Mouse (Mus musculus) heart, embryonic 14.5 days (tissue): ENCODE results near the gene Cbx5. TPM values are rescaled to one million over a fixed set of nuclear protein-coding genes. Genes with fewer than 3 reads are reported as not detected.

Experiments
- ATAC-seq: fragments of 200-750 bp; cut with Nextera tagmentation; 2 replicates; pipeline ENCODE4 v1.8.0; 2017; ENCODE audit warnings: low read depth, moderate TSS enrichment; ENCODE audit not compliant: insufficient number of reproducible peaks, insufficient read depth, low FRiP score
- H3K27ac ChIP-seq, 2 experiments: fragments of 200-500 bp in 1 of 2; fragments of 300-500 bp in 1 of 2; sonication (generic) in 1 of 2; replicated peaks in 1 of 2; 2 replicates each; pipeline ENCODE4 v1.5.1; 2012 to 2014; ENCODE audit warnings: low read depth in 2 of 2, low read length in 2 of 2, control low read depth in 1 of 2, mild to moderate bottlenecking in 1 of 2, mixed read lengths in 1 of 2; ENCODE audit not compliant: control insufficient read depth in 1 of 2, insufficient read depth in 1 of 2
- H3K27me3 ChIP-seq: fragments of 300-500 bp; sonication (generic); 2 replicates; pipeline ENCODE4 v1.6.1; 2014; ENCODE audit warnings: mild to moderate bottlenecking, low read length, control low read depth; ENCODE audit not compliant: control insufficient read depth, insufficient read depth
- H3K36me3 ChIP-seq: fragments of 300-500 bp; sonication (generic); 2 replicates; pipeline ENCODE4 v1.6.1; 2014; ENCODE audit warnings: mild to moderate bottlenecking, control low read depth, low read length, mixed read lengths; ENCODE audit not compliant: control insufficient read depth, insufficient read depth
- H3K4me1 ChIP-seq, 2 experiments: fragments of 200-500 bp in 1 of 2; fragments of 300-500 bp in 1 of 2; sonication (generic) in 1 of 2; 2 replicates each; pipeline ENCODE4 v1.6.1; 2012 to 2014; ENCODE audit warnings: low read length in 2 of 2, control low read depth in 1 of 2, mixed read lengths in 1 of 2; ENCODE audit not compliant: control insufficient read depth in 2 of 2, insufficient read depth in 2 of 2
- H3K4me2 ChIP-seq: fragments of 300-500 bp; sonication (generic); 2 replicates; pipeline ENCODE4 v1.6.1; 2014; ENCODE audit warnings: mild to moderate bottlenecking, low read length
- H3K4me3 ChIP-seq, 2 experiments: fragments of 200-500 bp in 1 of 2; fragments of 300-500 bp in 1 of 2; sonication (generic) in 1 of 2; 2 replicates each; pipeline ENCODE4 v1.5.1; 2012 to 2014; ENCODE audit warnings: low read length in 2 of 2, mild to moderate bottlenecking in 2 of 2, control low read depth in 1 of 2, low read depth in 1 of 2, moderate library complexity in 1 of 2; ENCODE audit not compliant: control insufficient read depth in 1 of 2, insufficient read depth in 1 of 2
- H3K9ac ChIP-seq: fragments of 300-500 bp; sonication (generic); 2 replicates; pipeline ENCODE4 v1.6.1; 2014; ENCODE audit warnings: mild to moderate bottlenecking, low read length
- H3K9me3 ChIP-seq: fragments of 300-500 bp; sonication (generic); 2 replicates; pipeline ENCODE4 v1.6.1; 2016; ENCODE audit warnings: low read length, control low read depth; ENCODE audit not compliant: control insufficient read depth
- WGBS: fragments of 180-500 bp; shearing (Covaris S2); extraction: QIAGEN DNeasy Blood & Tissue Kit; methylation state at CpG from one replicate; pipeline ENCODE4 v1.1.7; 2014; 5-methylcytosine and 5-hydroxymethylcytosine counted together
- polyA plus RNA-seq: library from polyadenylated mRNA; unstranded; fragments of >200 nt; fragmentation: Nextera tagmentation; extraction: Ambion mirVana; gene quantifications from 2 replicates; pipeline ENCODE4 v1.2.1, GENCODE M21; 2014

Gene Cbx5
- 105 and 108 TPM in 2 replicates for polyA plus RNA-seq

DNA sequence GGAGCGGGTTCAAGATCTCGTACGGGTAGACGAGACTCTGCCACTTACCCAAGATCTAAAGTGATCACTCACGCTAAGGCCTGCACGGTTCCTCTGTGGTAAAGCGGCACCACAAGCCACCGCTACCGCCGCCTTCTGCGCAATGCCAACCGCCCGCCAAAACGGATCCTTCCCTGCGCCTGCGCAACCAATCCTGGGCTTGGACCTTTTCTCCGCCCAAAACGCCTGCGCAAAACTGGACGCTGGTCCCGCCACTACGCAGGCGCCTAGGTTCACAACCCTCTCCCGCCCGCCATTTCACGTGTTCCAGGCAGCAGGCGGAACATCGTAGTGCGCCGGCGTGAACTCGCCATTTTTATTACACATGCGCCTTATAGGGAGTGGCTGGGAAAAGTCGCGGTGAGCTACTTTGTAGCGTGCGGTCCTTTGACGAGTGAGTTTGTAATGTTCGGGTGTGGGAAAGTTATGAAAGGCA lies at the start of gene Cbx5:
Gene Cbx5 (minus strand): TSS at position 132 of the 475 bp plus-strand sequence.
- peak within 1 kb of the TSS; percentile 94 for H3K9ac ChIP-seq
- H3K27me3 ChIP-seq = no peaks in the 10 kb centered on the region
- peak within 1 kb of the TSS; percentile 80 for H3K4me3 ChIP-seq
- WGBS = under 1% methylated on average over 39 of the region's 39 CpGs
- no peaks in the 10 kb centered on the region for H3K9me3 ChIP-seq
- peaks cover 42% of the 10 kb centered on the region for H3K36me3 ChIP-seq
- H3K4me1 ChIP-seq = peaks cover 6 to 36% of the 10 kb centered on the region in 2 experiments; a peak in 3 of 4 replicates
- peak within 1 kb of the TSS; percentile 95 to 99 for H3K27ac ChIP-seq
- H3K4me2 ChIP-seq = peak within 1 kb of the TSS; percentile 86
- ATAC-seq = peak; percentile 90

- H3K27me3 ChIP-seq = no peaks in the 10 kb centered on the region
- peaks cover 18% of the 10 kb centered on the region for H3K36me3 ChIP-seq
- peak overlapping the region; percentile 18; the same call in 1 of the 2 replicates for H3K9ac ChIP-seq
- ATAC-seq = peak; percentile 73
- H3K9me3 ChIP-seq = no peaks in the 10 kb centered on the region
- peaks cover 7 to 30% of the 10 kb centered on the region in 2 experiments for H3K4me1 ChIP-seq
- 0 out of 2 replicates have a peak overlapping the region, but pooled peaks have one; percentile 1 for H3K4me2 ChIP-seq
- no peak overlapping the region for H3K4me3 ChIP-seq
- H3K27ac ChIP-seq = peak overlapping the region; percentile 64 to 73
- WGBS = 59% methylated on average over 1 of the region's 1 CpGs
Measured at GRCm38 (mm10) chr15:103285778-103286417, 46.3 kb upstream of the Cbx5 start.

GRCm38 (mm10) chr15:103284647-103285046 lies 45.0 kb upstream of the Cbx5 start:
- 34% methylated on average over 2 of the region's 2 CpGs for WGBS
- peak overlapping the region; percentile 36 to 73 for H3K27ac ChIP-seq
- H3K4me1 ChIP-seq = peaks cover 7 to 26% of the 10 kb centered on the region in 2 experiments
- no peaks in the 10 kb centered on the region for H3K27me3 ChIP-seq
- no peak overlapping the region for H3K4me3 ChIP-seq
- peaks cover 12% of the 10 kb centered on the region for H3K36me3 ChIP-seq
- peak overlapping the region; percentile 18; the same call in 1 of the 2 replicates for H3K9ac ChIP-seq
- H3K4me2 ChIP-seq = no peak overlapping the region
- H3K9me3 ChIP-seq = no peaks in the 10 kb centered on the region
- ATAC-seq = no peak

GRCm38 (mm10) chr15:103284066-103284465 lies 44.5 kb upstream of the Cbx5 start:
- no peaks in the 10 kb centered on the region for H3K27me3 ChIP-seq
- WGBS = 74% methylated on average over 3 of the region's 3 CpGs
- H3K9me3 ChIP-seq = no peaks in the 10 kb centered on the region
- no peak overlapping the region for H3K4me3 ChIP-seq
- no peak overlapping the region for H3K4me2 ChIP-seq
- ATAC-seq = no peak
- no peak overlapping the region for H3K9ac ChIP-seq
- H3K36me3 ChIP-seq = peaks cover 6% of the 10 kb centered on the region
- peaks cover 7 to 23% of the 10 kb centered on the region in 2 experiments for H3K4me1 ChIP-seq
- H3K27ac ChIP-seq = no peak overlapping the region; a peak in 1 of 4 replicates

DNA sequence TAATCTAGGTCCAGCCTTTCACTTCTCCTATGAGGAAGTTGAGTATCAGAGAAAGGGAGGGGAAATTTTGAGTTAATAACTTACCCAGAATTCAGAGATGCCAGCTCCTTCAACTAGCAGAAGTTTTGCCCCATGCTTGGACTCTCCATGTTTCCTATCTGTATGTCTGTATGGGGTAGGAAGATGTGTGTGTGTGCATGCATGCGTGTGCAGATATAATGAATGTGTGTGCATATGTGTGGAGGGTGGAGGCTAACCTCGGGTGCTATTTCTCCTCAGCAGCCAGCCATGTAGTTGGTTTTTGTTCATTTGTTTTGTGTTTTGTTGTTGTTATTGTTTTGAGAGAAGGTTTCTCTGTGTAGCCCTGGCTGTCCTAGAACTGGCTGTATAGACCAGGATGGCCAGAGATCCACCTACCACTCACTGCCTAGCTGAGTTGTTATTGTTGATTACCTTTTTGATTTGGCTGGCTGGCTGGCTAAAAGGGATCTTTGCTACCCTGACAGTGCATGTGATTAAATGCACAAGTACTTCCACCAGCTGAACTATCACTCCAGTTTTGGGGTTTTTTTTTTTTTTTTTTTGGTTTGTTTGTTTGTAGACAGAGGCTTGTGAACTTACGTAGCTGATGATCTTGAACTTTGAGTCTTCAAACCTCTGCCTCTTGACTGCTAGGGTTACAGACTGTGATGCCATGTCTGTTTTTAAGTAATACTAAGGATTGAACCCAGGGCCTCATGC lies 42.0 kb upstream of the Cbx5 start:
- Histone ChIP-seq H3K9me3 (no peaks in the 10 kb centered on the region), H3K27ac (no peak overlapping the region), H3K4me1 (peaks cover 7 to 23% of the 10 kb centered on the region in 2 experiments), H3K4me2 (no peak overlapping the region), H3K4me3 (no peak overlapping the region), H3K9ac (no peak overlapping the region), H3K36me3 (peaks cover 17% of the 10 kb centered on the region; the same call in 1 of the 2 replicates), H3K27me3 (no peaks in the 10 kb centered on the region)
- ATAC-seq = no peak
- WGBS = 89% methylated on average over 3 of the region's 3 CpGs

- Histone ChIP-seq H3K36me3 (peaks cover 17% of the 10 kb centered on the region; the same call in 1 of the 2 replicates), H3K27ac (no peak overlapping the region), H3K4me1 (peaks cover 5 to 18% of the 10 kb centered on the region in 2 experiments), H3K9me3 (no peaks in the 10 kb centered on the region), H3K4me3 (no peak overlapping the region), H3K27me3 (no peaks in the 10 kb centered on the region), H3K9ac (no peak overlapping the region), H3K4me2 (no peak overlapping the region)
- ATAC-seq = no peak
- 61% methylated on average over 3 of the region's 3 CpGs for WGBS
Measured at GRCm38 (mm10) chr15:103280817-103281464, 41.3 kb upstream of the Cbx5 start.

DNA sequence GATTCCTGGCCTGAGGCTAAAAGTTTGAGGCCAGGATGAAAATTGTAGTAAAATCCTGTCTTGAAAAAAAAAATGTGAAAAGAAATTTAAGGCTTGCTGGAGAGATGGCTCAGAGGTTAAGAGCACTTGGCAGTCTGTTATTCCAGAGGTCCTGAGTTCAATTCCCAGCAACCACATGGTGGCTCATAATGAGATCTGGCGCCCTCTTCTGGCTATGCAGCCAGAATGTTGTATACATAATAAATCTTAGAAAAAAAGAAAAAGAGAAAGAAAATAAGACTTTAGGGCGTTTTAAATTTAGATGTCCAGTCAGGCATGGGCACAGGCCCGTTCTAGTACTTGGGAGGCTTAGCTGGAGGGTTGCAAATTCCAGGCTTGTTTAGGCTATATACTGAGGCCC lies 40.1 kb upstream of the Cbx5 start:
- H3K36me3 ChIP-seq = peaks cover 17% of the 10 kb centered on the region; the same call in 1 of the 2 replicates
- no peaks in the 10 kb centered on the region for H3K27me3 ChIP-seq
- H3K4me3 ChIP-seq = no peak overlapping the region
- H3K4me2 ChIP-seq = no peak overlapping the region
- no peak overlapping the region for H3K9ac ChIP-seq
- H3K9me3 ChIP-seq = no peaks in the 10 kb centered on the region
- 65% methylated on average over 3 of the region's 3 CpGs for WGBS
- peaks cover 2 to 6% of the 10 kb centered on the region in 2 experiments; a peak in 3 of 4 replicates for H3K4me1 ChIP-seq
- no peak for ATAC-seq
- H3K27ac ChIP-seq = no peak overlapping the region
